Mouse (Mus musculus): ENCODE measurements around the gene Espn. TPM values are rescaled to one million over a fixed set of nuclear protein-coding genes. Genes with fewer than 3 reads are reported as not detected.

The Espn gene
- total RNA-seq, 2 experiments from 2014 or later = 3.0 to 3.4 TPM

DNA sequence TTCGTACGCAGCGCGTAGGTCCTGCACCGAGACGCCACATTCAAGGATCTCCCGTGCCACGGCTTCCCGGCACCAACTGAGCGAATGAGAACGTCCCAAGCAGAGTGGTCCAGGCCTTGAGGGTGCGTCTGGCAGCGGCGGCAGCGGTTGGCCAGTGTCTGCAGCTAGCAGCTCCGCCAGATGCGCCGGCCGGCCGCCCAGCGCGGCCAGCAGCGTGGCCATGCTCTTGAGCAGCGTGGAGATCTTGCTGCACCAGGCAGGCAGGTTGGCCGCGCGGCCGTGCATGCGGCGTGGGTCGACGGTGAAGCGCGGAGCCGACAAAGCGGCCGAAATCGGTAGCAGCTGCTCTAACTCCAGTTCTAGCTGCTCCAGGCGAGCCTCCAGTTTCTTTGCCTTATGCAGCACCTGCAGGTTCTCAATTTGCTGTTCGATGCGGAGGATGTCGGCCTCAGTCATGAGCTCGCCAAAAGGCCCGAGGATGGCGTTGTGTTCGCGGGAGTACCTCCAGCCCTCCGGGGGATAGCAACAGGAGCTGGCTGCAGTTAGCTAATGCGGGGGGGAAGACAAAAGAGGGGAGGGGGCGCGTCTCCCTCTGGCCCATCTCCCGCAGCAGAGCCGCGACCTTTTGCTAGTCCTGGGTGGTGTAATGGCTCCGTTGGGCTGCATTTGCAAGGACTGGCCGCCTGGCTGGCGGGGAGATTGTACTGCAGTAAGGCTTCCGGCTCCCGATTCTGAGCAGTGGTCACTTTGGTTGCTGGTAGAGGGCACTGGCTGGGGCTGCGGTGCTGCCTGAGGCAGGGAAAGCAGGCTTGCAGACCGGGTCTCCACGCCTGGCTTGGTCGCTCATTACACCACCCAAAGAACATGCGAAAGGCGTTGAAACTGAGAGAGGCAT is 25.9 kb downstream of the Espn start:
- DNase-seq (ENCODE audit: low spot score in 2 of 2) = peak in 1 of 2 experiments; percentile 57

DNA sequence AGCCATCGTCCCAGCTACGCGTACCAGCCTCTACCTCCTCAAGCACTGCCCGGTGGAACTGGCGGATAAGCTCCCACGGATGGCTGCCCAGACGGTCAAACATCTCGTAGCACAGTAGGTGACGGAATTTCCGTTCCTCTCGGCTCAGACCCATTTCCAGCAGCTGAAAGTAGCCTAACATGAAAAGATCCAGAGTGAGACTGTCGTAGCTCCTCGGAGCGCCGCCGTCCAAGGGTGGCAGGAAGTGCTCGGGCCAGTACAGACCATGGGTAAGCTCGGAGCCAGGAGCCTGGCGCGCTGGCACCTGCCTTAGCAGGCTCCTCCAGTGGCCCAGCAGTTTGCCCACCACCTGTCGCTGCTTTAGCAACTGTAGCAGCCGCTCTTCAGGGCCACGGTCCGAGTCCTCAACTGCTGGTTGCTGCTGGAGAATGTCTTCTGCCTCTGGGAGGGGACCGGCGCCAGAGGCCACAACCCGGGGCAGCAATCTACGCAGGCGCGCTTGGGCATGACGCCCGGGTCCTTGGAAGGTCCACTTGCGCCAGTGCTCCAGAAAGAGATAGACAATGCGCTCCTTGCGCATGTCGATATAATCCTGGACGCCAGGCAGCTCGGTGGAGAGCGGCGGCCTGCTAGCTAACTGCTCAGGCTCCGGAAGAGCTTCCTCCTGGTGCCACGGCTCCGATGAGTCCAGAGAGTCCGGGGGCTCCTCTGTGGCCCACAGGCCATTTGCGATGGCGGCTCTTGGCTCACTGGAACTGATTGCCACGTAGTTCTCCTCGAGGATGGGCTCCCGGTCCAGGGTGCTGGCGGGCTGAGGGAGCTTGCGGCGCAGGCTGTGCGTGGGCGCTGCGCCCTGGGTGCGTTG is 26.8 kb downstream of the Espn start:
- DNase-seq (ENCODE audit: low spot score in 2 of 2) = peak in 1 of 2 experiments; percentile 45

DNA sequence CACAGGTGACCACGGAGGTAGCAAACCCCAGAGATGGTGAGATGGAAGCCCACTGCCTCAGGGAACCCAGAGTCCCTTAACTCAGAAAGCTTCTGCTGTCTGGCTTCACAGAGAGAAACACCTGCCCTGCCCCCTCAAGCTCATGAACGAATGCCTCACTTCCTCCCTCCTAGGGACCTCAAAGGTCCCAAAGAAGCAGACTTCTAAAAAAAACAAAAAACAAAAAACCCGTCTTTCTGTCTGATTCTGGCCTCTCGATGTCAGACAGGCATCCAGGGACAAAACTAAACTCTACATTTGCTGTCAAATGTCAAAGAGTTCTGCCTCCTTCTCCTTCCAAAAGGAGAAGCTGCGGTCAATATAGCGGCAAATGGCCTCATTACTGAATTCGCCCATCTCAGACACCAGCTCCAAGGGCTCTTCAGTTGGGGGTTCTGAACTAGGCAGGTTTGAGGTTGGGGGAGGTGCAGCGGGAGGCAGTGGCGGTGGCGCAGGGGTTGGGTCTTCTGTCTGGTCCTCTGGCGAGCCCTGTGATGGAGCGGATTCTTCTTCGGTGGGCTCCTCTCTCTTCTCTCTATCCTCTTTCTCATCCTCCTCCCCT is 27.7 kb downstream of the Espn start:
- no peak for DNase-seq (ENCODE audit: low spot score in 2 of 2)

DNA sequence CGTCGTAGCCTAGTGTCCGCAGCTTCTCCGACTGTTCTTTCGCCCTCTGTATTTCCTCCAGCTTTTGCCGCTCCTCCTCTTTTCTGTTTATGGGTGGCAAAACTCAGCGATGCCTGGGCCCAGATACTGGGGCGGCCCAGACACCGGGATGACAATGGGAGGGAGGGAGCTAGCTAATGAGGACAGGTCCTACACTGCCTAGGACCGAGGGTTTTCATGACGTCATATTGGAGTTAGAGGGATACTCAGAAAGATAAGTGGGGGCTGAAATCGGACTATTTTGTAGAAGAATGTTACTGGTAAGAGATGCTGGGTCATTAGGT is 31.0 kb downstream of the Espn start:
- DNase-seq (ENCODE audit: low spot score in 2 of 2) = no peak

DNA sequence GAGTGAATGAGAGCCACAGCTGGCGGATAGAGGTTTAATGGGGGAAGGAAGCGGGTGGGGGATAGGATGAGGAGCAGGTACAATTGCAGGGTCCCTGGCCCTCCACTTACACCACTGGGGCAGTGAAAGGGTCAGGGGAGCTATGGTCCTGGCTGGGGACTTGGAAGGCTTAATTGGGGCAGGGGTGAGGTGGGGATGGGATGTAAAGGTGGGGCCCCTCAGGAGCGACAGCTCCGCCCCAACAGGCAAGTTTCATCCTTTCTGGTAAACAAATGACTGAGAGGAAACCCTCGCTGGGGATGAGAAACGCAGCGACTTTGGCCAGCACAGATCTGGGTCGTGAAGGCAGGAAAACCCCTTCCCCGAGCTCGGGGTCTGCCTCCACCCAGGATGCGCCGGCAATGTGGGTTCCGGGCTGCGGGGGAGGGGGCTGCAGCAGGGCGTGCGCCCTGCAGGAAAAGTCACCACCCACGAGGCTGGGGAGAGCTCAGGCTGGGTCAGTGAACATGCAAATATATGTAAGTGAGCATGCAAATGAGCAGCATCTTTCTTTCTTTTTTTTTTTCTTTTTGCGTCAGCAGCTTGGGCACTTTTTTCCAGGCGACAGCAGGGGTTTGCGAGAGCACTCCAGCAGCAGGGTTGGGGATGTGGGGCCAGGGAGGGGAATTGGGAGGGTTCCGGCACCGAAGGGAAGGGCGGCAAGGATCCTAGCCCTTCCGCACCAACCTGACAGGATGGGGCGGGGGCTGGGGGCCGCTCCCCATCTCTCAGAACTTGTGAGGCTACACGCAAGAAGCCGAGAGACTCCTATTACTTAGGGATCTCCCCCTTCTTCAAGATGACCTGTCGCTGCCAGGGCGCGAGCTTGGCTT is 31.6 kb downstream of the Espn start:
- DNase-seq (ENCODE audit: low spot score in 2 of 2) = peak in 1 of 2 experiments; percentile 44

DNA sequence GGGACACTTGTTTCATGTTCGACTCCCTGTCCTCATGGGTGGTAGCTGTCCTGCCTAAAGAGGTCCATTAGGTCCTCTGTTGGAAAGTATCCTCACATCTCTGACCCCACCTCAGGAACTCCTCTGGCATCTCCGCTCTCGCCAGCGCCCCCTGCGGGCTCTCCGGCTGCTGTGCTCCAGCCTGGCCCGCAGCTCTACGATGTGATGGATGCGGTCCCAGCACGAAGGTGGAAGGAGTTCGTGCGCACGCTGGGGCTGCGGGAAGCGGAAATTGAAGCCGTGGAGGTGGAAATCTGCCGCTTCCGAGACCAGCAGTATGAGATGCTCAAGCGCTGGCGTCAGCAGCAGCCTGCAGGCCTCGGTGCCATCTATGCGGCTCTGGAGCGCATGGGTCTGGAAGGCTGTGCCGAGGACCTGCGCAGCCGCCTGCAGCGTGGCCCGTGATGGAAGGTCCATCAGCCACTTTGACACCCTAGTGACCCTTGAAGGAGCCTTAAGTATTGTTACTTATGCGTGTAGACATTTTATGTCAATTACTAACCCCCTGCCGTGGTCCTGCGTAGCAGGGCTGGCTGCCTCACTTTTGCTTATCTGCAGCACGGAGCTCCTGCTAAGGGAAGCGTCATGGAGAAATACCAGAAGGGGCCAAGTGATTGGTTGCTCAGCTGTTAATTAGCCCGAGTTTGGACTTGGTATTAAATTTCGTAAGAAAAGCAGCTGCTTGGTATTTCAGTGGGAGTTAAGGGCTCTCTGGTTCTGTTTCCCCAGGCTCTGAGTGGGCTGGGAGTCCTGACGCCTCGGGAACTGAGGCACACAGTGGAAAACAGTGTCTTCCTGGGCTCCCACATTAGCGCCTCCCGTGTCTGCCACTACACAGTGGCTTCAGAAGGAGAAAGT is 32.5 kb downstream of the Espn start:
- DNase-seq (ENCODE audit: low spot score in 2 of 2) = peak; percentile 66 to 67

DNA sequence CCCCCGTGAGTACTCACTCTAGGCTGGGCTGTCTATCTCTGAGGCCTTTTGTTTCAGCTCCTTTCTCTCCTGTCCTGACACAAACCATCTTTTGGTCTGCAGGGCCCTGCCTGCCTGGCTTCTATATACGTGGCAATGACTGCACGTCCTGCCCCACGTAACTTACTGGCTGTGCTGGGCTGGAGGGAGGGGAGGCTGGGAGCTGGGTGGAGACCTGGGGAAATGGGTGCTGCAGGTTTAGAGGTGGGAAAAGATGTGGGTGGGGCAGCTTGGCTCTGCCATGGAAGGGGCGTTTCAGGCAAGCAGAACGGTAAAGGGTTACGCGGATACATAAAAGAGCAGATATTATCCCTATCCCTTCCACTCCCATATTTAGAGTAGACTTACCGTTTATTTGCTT is 34.6 kb downstream of the Espn start:
- no peak for DNase-seq (ENCODE audit: low spot score in 2 of 2)

DNA sequence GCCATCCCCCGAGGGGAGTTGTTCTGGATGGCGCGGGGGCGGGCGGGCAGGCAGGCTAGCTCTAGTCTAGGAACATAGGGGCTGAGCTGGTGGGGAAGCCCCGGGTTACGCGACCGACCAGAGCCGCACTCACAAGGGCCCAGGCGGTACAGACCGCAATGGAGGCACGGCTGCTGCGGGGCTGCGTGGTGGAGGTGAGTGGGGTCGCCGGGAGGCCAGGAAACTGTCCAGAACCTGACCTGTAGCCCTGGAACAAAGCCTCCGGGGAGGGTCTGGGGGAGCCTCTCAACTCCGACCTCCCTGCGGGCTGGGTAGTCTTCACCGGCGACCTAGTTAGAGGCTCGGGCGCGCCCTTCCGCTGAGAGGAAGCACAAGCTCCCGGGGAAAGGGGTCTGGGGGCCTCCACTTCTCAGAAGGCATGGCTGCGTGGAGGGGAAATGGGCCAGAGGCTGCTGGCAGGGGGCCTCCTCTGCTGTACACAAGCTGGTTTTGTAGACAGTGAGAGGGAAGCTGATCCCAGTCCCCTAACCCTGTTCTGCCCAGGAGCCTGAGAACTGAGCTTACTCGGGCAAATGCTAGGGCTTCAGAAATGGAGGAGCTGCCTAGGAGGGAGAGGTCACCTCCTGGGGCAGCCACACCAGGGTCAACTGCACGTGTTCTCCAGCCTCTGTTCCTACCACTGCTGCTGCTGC is 36.1 kb downstream of the Espn start, which contains the start of gene Tnfrsf25:
Tnfrsf25 (plus strand) TSS at position 14 of the 692 bp plus-strand sequence.
- DNase-seq (ENCODE audit: low spot score in 2 of 2) = no peak

DNA sequence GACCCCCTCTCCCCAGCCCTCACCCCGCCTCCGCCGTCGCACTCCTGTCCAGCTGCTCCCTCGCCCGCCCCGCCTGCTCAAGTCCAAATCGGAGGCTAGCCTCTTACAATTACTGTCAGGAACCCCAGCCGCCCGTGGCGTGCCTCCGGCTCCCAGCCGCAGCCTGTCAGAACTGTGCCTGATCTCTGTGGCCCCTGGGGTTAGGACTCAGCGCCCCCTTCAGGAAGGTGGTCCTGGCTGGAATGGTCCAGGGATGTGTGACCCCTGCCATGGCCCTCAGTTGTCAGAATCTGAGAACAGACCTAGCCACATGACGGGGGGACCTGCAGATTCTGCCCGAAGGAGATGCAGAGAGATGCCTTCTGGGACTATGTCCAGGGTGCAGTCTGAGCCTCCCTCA is 38.1 kb downstream of the Espn start:
- no peak for DNase-seq (ENCODE audit: low spot score in 2 of 2)

DNA sequence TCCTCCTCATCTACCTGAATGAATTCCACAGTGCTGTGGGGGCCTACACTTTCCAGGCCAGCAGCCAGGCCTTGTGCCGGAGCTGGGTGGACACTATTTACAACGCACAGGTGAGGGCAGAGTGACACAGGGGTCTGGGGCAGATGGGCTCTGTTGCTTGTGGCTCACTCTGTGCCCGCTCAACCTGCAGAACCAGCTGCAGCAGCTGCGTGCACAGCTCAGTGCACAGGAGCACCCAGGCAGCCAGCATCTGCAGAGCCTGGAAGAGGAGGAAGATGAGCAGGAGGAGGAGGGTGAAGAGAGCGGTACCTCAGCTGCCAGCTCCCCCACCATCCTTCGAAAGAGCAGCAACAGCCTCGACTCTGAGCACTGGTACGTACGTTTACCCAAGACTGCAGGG is 39.8 kb downstream of the Espn start:
- DNase-seq (ENCODE audit: low spot score in 2 of 2) = no peak

DNA sequence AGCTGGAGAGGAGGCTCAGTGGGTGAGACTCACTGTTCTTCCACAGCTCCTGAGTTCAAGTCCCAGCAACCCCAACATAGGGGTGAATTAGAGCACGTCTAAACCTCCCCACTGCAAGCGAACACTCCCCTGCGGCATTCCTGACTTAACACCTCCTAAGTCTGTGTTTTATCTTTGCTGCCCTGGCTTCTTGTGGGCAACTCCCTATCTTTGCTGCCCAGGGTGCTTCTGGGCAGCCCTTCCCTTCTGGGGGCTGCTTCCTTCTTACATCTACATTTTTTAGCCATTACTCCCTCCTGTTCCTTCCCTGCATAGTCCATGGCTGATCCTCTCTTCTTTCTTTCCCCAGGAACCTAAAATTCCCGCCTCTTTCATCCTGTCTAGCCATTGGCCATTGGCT is 41.5 kb downstream of the Espn start:
- DNase-seq (ENCODE audit: low spot score in 2 of 2) = no peak

DNA sequence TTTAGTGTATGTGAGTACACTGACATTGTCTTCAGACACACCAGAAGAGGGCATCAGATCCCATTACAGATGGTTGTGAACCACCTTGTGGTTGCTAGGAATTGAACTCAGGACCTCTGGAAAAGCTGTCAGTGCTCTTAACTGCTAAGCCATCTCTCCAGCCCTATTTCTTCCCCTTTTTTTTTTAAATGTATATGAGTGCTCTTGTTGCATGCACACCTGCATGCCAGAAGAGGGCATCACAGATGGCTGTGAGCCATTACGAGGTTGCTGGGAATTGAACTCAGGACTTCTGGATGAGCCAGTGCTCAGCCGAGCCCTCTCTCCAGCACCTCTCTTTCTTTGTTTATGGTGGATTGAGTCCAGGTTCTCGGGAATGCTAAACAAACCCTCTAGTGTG is 42.7 kb downstream of the Espn start:
- DNase-seq (ENCODE audit: low spot score in 2 of 2) = no peak

DNA sequence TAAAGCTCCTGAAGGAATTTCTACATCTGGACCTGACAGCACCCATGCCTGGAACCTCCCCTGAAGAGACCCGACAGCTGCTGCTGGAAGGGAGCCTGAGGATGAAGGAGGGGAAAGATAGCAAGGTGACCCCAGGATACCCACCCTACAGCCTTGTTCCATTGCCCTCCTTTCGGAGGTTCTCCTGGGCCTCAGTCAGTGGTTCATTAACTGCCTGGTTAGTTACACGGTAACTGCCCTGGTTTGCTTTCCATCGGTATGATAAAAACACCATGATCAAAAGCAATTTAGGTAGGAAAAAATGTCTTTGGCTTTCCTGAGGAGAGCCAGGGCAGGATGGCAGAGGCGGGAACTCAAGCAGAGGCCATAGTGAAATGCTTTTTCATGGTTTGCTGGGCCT is 43.5 kb downstream of the Espn start:
- no peak for DNase-seq (ENCODE audit: low spot score in 2 of 2)

DNA sequence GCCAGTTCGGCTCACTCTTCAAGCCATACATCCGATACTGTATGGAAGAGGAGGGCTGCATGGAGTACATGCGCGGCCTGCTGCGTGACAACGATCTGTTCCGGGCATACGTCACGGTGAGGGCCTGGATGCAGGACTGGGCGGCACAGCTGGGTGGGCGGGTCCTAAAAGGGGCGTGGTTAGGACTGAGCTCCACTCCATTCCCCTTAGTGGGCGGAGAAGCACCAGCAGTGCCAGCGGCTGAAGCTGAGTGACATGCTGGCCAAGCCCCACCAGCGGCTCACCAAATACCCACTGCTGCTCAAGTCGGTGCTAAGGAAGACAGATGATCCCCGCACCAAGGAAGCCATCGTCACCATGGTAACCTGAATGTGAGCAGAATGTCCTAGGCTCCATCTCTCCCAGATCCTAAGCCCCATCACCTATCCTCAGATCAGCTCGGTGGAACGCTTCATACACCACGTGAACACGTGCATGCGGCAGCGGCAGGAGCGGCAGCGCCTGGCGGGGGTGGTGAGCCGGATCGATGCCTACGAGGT is 44.1 kb downstream of the Espn start:
- peak; percentile 52 to 63 for DNase-seq (ENCODE audit: low spot score in 2 of 2)

DNA sequence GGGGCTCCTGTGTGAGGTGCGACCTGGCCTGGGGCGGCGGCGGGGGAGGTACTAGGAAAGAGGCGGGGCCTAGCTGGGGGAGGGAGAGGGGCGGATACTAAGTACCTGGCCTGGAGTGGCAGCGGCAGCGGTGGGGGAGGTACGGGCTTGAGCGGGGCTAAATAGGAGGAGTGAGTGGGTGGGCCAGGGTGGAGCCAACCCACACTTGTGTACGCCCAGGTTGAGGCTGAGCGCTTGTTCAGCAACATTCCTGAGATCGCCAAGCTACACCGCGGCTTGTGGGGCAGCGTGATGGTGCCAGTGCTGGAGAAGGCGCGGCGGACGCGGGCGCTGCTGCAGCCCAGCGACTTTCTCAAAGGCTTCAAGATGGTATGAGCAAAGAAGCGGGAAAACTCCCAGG is 44.7 kb downstream of the Espn start:
- no peak for DNase-seq (ENCODE audit: low spot score in 2 of 2)

DNA sequence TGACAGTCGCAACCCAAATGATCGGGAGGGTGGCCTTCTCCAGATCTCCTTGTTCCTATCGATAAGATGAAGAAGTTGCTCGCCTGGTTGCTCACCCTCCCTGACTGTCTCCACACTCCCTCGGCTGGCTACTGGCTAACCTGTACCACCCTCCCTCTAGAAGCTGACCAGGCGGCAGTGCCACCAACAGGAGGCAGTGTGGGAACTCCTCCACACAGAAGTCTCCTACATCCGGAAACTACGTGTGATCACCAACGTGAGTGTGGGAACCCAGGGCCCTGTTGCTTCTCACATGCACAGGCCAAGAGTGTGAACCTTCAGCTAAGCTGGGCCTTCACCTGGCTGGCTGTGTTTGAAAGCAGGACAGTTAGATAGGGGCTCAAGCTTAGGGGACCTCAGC is 45.4 kb downstream of the Espn start:
- no peak for DNase-seq (ENCODE audit: low spot score in 2 of 2)

DNA sequence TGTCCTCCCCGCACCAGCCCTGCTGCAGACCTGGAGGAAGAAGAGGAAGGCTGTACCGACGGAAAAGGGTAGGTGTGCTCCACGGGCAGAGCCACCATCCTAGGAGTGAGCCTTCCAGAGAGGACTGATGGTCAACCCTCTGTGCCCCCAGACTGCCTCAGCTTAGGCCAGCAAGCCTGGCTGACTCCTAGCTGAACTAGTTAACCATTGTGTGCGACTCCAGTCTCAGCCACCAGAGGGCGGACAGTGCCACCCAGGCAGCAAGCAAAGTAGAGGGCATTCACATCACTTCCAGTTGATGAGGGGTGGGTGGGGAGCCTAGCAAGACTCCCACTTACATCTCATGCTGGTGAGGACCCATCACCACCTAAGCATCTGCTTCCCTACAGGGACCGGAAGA is 49.1 kb downstream of the Espn start:
- peak; percentile 80 to 84 for DNase-seq (ENCODE audit: low spot score in 2 of 2)

DNA sequence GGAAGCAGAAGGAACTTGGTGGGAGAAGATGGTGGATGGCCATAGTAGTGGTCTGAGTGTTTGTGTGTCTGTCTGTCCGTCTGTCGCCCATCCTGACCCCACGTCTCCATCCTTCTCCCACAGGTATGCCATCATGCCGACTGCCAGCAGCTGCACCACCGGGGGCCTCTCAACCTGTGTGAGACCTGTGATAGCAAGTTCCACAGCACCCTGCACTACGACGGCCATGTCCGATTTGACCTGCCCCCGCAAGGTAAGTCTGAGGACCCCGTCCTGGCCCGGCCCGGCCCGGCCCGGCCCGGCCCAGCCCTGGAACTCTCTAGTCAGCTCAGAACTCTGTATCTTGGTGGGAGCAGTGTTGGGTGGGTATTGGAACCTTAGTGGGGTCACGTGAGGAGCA is 50.2 kb downstream of the Espn start:
- DNase-seq (ENCODE audit: low spot score in 2 of 2) = no peak

DNA sequence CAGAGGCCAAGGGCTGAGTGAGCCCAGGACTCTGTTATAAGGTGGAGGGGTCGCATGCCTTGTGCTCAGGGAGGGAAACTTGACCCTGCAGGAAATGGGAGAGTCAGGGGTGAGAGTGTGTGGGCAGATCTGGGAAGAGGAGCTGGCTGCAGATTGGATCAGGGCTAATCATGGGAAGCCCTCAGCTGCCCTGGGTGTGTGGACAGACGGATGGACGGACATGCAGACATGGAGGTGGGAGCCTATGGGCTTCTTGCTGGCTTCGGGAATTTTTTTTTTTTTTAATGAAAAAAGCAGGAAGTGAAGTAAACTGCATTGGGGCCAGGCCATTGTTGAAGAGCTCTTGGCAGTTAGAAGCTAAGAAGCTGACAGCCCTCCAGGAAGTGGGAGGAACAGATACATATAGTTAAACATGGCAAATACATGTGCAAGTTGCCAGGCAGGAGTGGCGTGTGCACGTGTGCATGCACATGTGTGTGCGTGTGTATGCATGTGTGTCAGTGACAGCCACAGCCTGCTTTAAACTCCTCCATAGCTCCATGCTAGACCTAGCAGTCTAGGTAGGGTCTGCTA is 51.0 kb downstream of the Espn start:
- DNase-seq (ENCODE audit: low spot score in 2 of 2) = no peak
